Mouse (Mus musculus) G1E (cell line): ENCODE data around the gene Bri3. TPM values are rescaled to one million over a fixed set of nuclear protein-coding genes. Genes with fewer than 3 reads are reported as not detected.

ENCODE experiments used
- ATAC-seq: 2 replicates; pipeline ENCODE4 v1.8.0; 2016; ENCODE audit warnings: mild to moderate bottlenecking; ENCODE audit not compliant: insufficient number of reproducible peaks, poor library complexity, low FRiP score, severe bottlenecking; ENCODE audit errors: extremely low read depth
- DNase-seq: peaks from one replicate; pipeline ENCODE4 v3.0.0; 2012; ENCODE audit warnings: low spot score
- H3K27me3 ChIP-seq: 2 replicates; pipeline ENCODE4 v1.6.1; 2012; ENCODE audit warnings: mild to moderate bottlenecking, low read length, inconsistent platforms; ENCODE audit not compliant: insufficient read depth
- H3K36me3 ChIP-seq: replicated peaks from 2 replicates; pipeline ENCODE3; 2012; ENCODE audit warnings: mild to moderate bottlenecking, inconsistent platforms
- H3K4me1 ChIP-seq: 2 replicates; pipeline ENCODE4 v1.6.1; 2012; ENCODE audit warnings: low read depth, low read length, inconsistent platforms, mixed read lengths; ENCODE audit not compliant: insufficient read depth
- H3K4me3 ChIP-seq: 2 replicates; pipeline ENCODE4 v1.5.1; 2012; ENCODE audit warnings: low read depth, mild to moderate bottlenecking, inconsistent platforms, low read length, moderate library complexity, mixed read lengths
- H3K9me3 ChIP-seq: replicated peaks from 2 replicates; pipeline ENCODE4 v1.6.1; 2012; ENCODE audit warnings: inconsistent platforms
- CTCF ChIP-seq: IDR thresholded peaks from 2 replicates; pipeline ENCODE4 v1.5.1; 2012; ENCODE audit warnings: low read depth, low read length, inconsistent platforms, mixed read lengths
- GATA1 ChIP-seq: IDR thresholded peaks from 2 replicates; pipeline ENCODE4 v1.6.1; 2012; ENCODE audit warnings: borderline replicate concordance, low read length, inconsistent platforms, mixed read lengths
- GATA2 ChIP-seq: IDR thresholded peaks from 2 replicates; pipeline ENCODE4 v1.6.1; 2012; ENCODE audit warnings: low read depth, low read length, inconsistent platforms, borderline replicate concordance
- POLR2AphosphoS5 ChIP-seq: IDR thresholded peaks from 2 replicates; pipeline ENCODE4 v1.6.1; 2012; ENCODE audit warnings: low read depth, low read length, inconsistent platforms; ENCODE audit not compliant: insufficient replicate concordance
- TAL1 ChIP-seq: conservative IDR thresholded peaks from 2 replicates; pipeline ENCODE4 v1.6.1; 2012; ENCODE audit warnings: low read depth, low read length, inconsistent platforms, mixed read lengths
- polyA plus RNA-seq: library from polyadenylated mRNA; stranded (reverse); fragments of >175 nt; gene quantifications from 2 replicates; pipeline ENCODE4 v1.2.3, GENCODE M21; 2012
- total RNA-seq, 2 experiments: library from RNA; stranded (forward) in 1 of 2; stranded (reverse) in 1 of 2; fragments of 200-1000 nt in 1 of 2; fragments of >200 nt in 1 of 2; fragmentation: Nextera tagmentation in 1 of 2; gene quantifications; 2 replicates each; pipeline ENCODE4 v1.2.3; 2014 to 2017

The Bri3 gene
- total and polyA plus RNA-seq, 3 experiments = 33.0 to 63.4 (median 58.1) TPM

DNA sequence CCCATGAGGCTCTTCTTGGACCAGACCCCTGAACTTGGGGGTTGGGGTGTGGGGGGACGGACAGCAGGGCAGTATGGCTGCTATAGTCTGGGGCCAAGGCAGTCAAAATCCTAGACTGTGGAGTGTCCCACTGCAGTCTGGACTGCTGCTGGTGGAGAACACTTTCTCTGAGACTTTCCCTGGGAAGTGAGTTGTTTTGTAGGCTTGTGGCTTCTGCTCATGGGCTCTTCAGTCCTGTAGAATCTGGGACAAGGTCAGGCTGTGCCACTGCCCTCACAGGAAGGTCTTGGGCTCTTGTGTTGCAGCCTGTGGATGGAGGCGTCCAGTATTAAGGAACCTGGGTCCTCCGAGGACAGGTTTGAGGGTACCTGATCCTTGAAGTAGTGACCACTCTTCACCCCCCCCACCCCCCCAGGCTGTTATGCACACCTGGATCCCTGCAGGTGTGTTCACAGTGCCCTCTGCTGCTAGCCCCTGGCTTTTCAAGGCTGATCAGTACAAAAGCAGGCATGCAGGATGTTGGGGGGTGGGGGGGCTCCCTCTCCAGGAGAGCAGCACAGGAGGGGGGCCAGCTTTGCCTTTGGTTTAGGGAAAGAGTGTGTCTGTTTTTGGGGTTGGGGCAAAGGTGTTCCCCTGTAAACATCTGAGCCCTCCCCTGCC is 13.3 kb downstream of the Bri3 start:
- no peak for TF ChIP-seq GATA2
- no peak for TF ChIP-seq TAL1
- TF ChIP-seq POLR2AphosphoS5 = no peak
- TF ChIP-seq CTCF = no peak
- TF ChIP-seq GATA1 = no peak
- H3K27me3 ChIP-seq = no peaks in the 10 kb centered on the region
- H3K9me3 ChIP-seq = no peaks in the 10 kb centered on the region
- ATAC-seq = no peak
- no peak for DNase-seq
- H3K36me3 ChIP-seq = peaks cover 63% of the 10 kb centered on the region
- H3K4me3 ChIP-seq = no peak overlapping the region; the same call in 1 of the 2 replicates
- peaks cover 61% of the 10 kb centered on the region for H3K4me1 ChIP-seq

DNA sequence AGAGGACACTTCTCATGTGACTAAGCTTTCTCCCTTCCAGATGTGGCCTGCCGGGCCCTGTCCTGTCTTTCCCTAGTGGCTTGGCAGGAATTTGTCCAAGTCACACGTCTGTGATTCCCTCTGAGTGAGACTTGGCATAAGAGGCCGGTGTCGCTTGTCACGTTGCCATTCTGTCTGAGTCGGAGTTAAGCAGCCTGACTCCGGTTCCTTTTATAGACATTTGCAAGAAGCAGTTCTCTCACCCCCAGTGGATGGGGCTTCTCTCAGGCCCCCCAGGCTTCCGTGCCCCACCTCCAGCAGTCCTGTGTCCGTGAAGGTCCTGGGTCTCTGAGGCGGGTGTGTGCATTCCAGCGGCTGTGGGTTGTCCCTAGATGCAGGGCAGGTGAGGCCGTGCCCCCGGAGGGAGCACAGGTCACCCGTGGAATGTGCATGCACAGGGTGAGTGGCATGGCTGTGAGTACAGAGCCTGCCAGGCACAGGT is 13.9 kb downstream of the Bri3 start:
- TF ChIP-seq GATA2 (no peak), CTCF (no peak)
- no peak for ATAC-seq
- peaks cover 61% of the 10 kb centered on the region for H3K4me1 ChIP-seq
- DNase-seq = no peak
- H3K9me3 ChIP-seq = no peaks in the 10 kb centered on the region
- no peak overlapping the region; the same call in 1 of the 2 replicates for H3K4me3 ChIP-seq
- H3K36me3 ChIP-seq = peaks cover 66% of the 10 kb centered on the region
- no peaks in the 10 kb centered on the region for H3K27me3 ChIP-seq

DNA sequence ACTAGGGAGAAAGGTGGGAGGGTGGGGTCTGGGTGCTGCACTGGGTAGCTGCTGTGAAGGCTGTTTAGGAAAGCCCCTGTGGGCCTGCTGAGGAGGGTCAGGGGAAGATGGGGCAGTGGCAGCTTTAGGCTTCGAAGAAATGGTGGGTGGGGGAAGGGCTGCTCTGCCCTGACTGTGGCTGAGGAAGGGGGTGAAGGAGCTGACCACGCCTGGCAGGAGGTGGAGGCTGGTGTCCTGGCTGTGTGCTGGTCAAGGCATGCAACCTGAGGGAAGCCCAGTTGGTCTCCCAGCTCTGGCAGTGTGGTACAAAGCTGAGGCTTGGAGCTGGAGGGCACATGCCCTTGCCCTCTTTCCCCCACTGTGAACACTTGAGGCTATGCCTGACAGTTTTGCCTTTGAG is 14.4 kb downstream of the Bri3 start:
- Histone ChIP-seq H3K36me3 (peaks cover 71% of the 10 kb centered on the region), H3K27me3 (no peaks in the 10 kb centered on the region), H3K9me3 (no peaks in the 10 kb centered on the region), H3K4me1 (peaks cover 60% of the 10 kb centered on the region), H3K4me3 (no peak overlapping the region)
- DNase-seq (no peak), ATAC-seq (no peak)
- TF ChIP-seq GATA1 (no peak), POLR2AphosphoS5 (no peak), TAL1 (no peak), CTCF (no peak), GATA2 (no peak)

DNA sequence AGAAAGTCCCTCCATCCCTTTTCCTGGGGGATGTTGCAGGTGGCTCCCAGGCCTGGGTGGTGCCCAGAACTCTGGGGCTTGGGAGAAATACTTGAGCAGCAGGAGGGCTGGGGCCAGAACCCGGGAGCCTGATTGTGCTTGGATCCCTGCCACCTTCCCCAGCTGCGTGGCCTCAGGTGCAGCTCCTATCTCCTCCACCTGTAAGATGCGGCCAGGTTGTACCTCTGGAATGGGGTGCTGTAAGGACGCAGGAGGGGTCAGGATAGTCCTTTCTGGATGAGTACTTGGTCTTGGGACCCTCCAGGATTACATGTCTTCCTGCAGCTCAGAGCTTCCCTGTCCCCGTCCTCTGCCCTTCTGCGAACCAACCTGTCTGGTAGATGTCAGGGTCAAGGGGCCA is 15.0 kb downstream of the Bri3 start:
- H3K36me3 ChIP-seq = peaks cover 72% of the 10 kb centered on the region
- no peak for ATAC-seq
- H3K4me1 ChIP-seq = peaks cover 55% of the 10 kb centered on the region
- no peak overlapping the region for H3K4me3 ChIP-seq
- no peaks in the 10 kb centered on the region for H3K9me3 ChIP-seq
- DNase-seq = no peak
- TF ChIP-seq TAL1 (no peak), GATA1 (no peak), CTCF (no peak), POLR2AphosphoS5 (no peak), GATA2 (no peak)
- H3K27me3 ChIP-seq = no peaks in the 10 kb centered on the region

DNA sequence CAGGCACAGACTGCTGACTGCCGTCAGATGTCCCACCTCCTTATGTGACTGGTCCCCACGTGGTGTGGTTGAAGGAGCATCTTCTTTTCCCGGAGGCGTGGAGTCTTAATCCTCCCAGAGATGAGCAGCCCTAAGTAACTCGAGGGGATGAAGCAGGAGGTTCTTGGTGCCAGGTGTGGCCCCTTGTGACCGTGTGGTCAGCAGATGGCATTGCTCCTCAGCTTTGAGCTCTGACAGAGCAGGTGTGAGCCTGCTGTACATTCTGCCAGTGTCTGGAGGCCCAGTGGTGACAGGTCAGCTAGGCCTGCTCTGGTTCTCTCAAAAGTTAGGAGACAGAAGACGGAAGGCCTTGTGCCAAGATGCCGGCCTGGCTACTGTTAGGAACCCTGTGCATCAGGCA is 16.2 kb downstream of the Bri3 start:
- peaks cover 50% of the 10 kb centered on the region for H3K4me1 ChIP-seq
- H3K36me3 ChIP-seq = peaks cover 82% of the 10 kb centered on the region
- no peaks in the 10 kb centered on the region for H3K27me3 ChIP-seq
- no peak for DNase-seq
- ATAC-seq = no peak
- H3K4me3 ChIP-seq = no peak overlapping the region
- H3K9me3 ChIP-seq = no peaks in the 10 kb centered on the region
- TF ChIP-seq GATA2 = no peak
- TF ChIP-seq TAL1 = no peak
- TF ChIP-seq CTCF = no peak
- no peak for TF ChIP-seq GATA1
- no peak for TF ChIP-seq POLR2AphosphoS5

DNA sequence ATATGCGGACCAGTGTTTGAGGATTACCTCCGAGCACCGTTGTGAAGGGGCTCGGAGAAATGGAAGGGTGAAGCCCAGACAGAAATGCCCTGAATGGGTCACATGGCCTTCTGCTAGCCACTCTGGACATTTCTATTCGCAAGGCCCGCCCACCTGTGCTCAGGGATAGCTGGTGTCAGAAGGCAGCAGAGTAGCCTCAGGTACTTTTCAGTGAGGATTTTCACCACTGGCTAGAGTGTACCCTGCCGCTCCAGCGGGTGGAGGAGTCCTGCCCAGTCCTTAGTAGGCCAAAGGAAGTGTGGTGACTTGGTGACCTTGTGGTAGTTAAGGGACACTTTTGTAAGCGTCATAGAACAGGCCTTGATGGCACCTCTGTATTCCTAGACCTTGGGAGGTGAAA is 17.1 kb downstream of the Bri3 start:
- peaks cover 90% of the 10 kb centered on the region for H3K36me3 ChIP-seq

More for the DNA sequence above, 17.1 kb downstream of the Bri3 start:
- Histone ChIP-seq H3K9me3 (no peaks in the 10 kb centered on the region), H3K4me3 (no peak overlapping the region), H3K4me1 (peaks cover 45% of the 10 kb centered on the region), H3K27me3 (no peaks in the 10 kb centered on the region)
- TF ChIP-seq GATA2 = no peak
- TF ChIP-seq POLR2AphosphoS5 = no peak
- no peak for TF ChIP-seq GATA1
- TF ChIP-seq TAL1 = no peak
- no peak for TF ChIP-seq CTCF
- DNase-seq (no peak), ATAC-seq (no peak)
